Mouse (Mus musculus) small intestine, adult 2 months (tissue): ENCODE results near the gene Ocm.

Source experiments
- CTCF ChIP-seq: fragments of 200-500 bp; IDR thresholded peaks from 2 replicates; pipeline ENCODE4 v1.5.1; 2012; ENCODE audit warnings: low read depth, mild to moderate bottlenecking, control low read depth, inconsistent platforms, low read length, moderate library complexity, mixed read lengths; ENCODE audit not compliant: insufficient replicate concordance, insufficient read length; ENCODE audit errors: extremely low read depth
- POLR2A ChIP-seq: fragments of 200-500 bp; IDR thresholded peaks from 2 replicates; pipeline ENCODE4 v1.6.1; 2012; ENCODE audit warnings: low read depth, mild to moderate bottlenecking, control low read depth, inconsistent platforms, low read length, moderate library complexity

DNA sequence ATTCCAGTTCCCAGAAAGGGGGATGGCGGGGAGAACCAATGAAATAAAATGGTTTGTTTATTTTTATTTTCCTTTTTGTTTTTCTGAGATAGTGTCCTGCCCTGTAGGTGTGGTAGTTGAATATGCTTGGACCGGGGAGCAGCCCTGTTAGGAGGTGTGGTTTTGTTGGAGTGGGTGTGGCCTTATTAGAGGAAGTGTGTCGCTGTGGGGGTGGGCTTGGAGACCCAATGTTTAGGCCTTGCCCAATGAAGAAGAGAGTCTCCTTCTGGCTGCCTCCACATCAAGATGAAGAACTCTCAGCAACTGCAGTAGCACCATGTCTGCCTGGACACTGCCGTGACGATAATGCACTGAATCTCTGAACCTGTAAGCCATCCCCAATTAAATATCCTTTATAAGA, 13.4 kb upstream of the Ocm start:
- TF ChIP-seq CTCF (no peak), POLR2A (no peak)
